Mouse (Mus musculus): ENCODE data around the gene Npy1r.

GRCm38 (mm10) chr8:66722835-66723234 lies 25.8 kb downstream of the Npy1r start:
- TF ChIP-seq CTCF (IDR thresholded peaks at IDR 0.05): no peak
- TF ChIP-seq POLR2A (IDR thresholded peaks at IDR 0.05; ENCODE audit: insufficient read depth, low read depth, low read length): no peak
- no peak for TF ChIP-seq EP300 (IDR thresholded peaks at IDR 0.05; ENCODE audit: insufficient read depth, low read depth, low read length)
